Mouse (Mus musculus): ENCODE measurements at regions not wholly inside any gene's neighbourhood (a gene's known extent, or its start where the extent isn't known, plus 50 kb on each side); places are given as distances from the start of the nearest gene placed in this dataset.
"Not testable (repeated sequence)": the region's sequence is repeated elsewhere in the genome, so short reads cannot be mapped to it uniquely, and the experiment has no call there.

DNA sequence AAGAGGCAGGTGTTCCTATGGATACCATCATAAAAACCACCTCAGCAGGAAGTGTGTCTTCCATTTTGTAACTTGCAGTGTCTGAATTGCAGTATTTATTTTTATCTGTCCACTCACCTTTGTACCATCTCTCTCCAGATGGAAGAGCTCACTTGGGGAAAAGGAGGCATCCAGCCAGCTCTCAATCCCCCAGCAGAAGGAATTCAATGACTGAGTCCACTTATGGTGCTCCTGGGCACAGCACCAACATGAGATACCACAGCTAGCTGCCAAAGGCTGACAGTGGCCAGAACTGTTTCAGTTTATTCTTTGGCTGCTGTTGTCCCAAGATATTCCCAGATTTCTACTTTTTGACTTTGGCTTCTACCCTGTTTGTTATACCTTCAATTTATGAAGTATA lies 136.6 kb upstream of the Rps6ka3 start:
- no peaks in the 10 kb centered on the region for H3K36me3 ChIP-seq (replicated peaks)
- no peaks in the 10 kb centered on the region for H3K9me3 ChIP-seq (replicated peaks)
- no peak overlapping the region for H3K4me3 ChIP-seq (replicated peaks)
- H3K4me1 ChIP-seq (replicated peaks) = no peaks in the 10 kb centered on the region
- H3K27ac ChIP-seq (replicated peaks) = no peak overlapping the region
- no peak overlapping the region for H3K9ac ChIP-seq
- H3K27me3 ChIP-seq = no peaks in the 10 kb centered on the region
- no peak overlapping the region for H3K4me2 ChIP-seq
- no peak for ATAC-seq (ENCODE audit: insufficient read depth)

DNA sequence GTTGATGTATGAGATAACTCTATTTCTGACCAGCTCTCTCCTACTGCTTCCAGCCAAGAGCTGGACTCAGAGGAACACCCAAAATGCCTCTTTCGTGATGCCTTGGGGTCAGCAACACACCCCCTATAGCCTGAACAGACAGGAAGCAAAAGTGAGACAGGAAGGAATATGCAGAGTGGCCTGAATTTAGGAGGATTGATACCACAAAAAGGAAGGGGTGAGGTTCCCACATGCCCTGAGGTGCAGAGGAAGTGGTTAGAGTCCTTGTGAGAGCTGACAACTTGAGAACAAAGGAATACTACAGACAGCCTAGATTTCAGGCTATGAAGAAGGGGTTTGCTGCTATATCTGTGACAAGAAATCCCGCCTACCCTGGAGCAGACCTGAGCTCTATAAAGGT lies 129.6 kb upstream of the Rps6ka3 start:
- Histone ChIP-seq H3K36me3 (replicated peaks) (no peaks in the 10 kb centered on the region), H3K9ac (no peak overlapping the region), H3K4me3 (replicated peaks) (no peak overlapping the region), H3K4me2 (no peak overlapping the region), H3K27ac (replicated peaks) (no peak overlapping the region), H3K4me1 (replicated peaks) (no peaks in the 10 kb centered on the region), H3K27me3 (no peaks in the 10 kb centered on the region), H3K9me3 (replicated peaks) (no peaks in the 10 kb centered on the region)
- no peak for ATAC-seq (ENCODE audit: insufficient read depth)
- WGBS (ENCODE audit: insufficient replicate concordance) = 13% methylated on average over 2 of the region's 2 CpGs

DNA sequence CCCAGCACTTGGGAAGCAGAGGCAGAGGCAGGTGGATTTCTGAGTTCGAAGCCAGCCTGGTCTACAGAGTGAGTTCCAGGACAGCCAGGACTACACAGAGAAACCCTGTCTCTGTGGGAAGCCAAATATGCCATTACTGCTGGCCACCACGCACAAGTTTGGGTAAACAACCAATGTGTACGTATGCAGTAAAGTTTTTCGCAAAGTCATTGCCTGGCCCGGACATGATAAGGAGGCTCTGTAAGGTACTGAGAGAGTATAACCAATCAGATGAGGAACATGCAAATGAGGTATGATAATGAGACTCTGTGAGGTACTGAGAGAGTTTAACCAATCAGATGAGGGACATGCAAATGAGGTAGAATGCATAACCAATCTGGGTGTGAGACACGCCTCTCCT lies 99.5 kb upstream of the Rps6ka3 start:
- ATAC-seq (ENCODE audit: insufficient read depth) = peak; percentile 40; the same call in 1 of the 2 replicates
- not testable (repeated sequence) for H3K4me2 ChIP-seq; H3K9ac ChIP-seq; H3K9me3 ChIP-seq (replicated peaks); H3K27ac ChIP-seq (replicated peaks); H3K4me3 ChIP-seq (replicated peaks); H3K4me1 ChIP-seq (replicated peaks); H3K36me3 ChIP-seq (replicated peaks); H3K27me3 ChIP-seq
- 57% methylated on average over 6 of the region's 6 CpGs for WGBS (ENCODE audit: insufficient replicate concordance)

DNA sequence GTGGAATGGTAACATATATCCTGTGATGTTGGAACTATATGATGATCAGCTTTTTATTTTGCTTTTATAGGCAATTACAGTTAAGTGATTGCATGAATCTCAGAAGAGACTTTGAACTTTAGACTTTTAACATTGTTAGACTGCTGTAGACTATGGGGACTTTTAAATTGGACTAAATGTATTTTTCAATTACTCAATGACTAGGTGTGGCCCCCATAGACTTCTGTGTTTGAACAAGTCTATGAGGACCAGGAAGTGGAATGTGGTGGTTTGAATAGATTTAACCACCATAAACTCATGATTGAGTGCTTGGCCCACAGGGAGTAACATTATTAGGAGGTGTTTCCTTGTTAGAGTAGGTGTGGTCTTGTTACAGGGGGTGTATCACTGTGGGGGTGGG lies 93.9 kb upstream of the Rps6ka3 start:
- H3K4me2 ChIP-seq = no peak overlapping the region
- no peak overlapping the region for H3K9ac ChIP-seq
- no peaks in the 10 kb centered on the region for H3K36me3 ChIP-seq (replicated peaks)
- no peaks in the 10 kb centered on the region for H3K9me3 ChIP-seq (replicated peaks)
- no peak overlapping the region for H3K4me3 ChIP-seq (replicated peaks)
- ATAC-seq (ENCODE audit: insufficient read depth) = no peak
- H3K27me3 ChIP-seq = no peaks in the 10 kb centered on the region
- H3K27ac ChIP-seq (replicated peaks) = no peak overlapping the region
- H3K4me1 ChIP-seq (replicated peaks) = no peaks in the 10 kb centered on the region

DNA sequence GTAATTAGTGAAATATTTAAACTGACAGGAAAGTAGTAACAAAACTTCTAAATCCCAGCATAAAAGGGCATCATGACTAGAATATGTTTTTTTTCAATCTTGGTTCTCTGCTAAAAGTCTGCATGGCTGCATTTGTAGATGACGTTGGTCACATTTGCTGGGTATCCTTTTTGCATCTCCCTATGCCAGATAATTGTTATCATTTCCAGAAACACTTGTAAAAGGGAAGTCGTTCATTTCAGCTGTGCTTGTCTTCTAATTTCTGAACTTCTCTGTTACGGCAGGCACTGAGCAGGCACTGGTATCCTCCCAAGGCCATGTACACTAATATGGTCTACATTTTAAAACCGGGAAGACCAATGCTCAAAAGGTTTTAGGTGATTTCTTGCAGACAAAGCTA lies 69.6 kb upstream of the Rps6ka3 start:
- Histone ChIP-seq H3K36me3 (replicated peaks) (no peaks in the 10 kb centered on the region), H3K4me3 (replicated peaks) (no peak overlapping the region), H3K4me1 (replicated peaks) (no peaks in the 10 kb centered on the region), H3K4me2 (no peak overlapping the region), H3K27ac (replicated peaks) (no peak overlapping the region), H3K27me3 (no peaks in the 10 kb centered on the region), H3K9me3 (replicated peaks) (no peaks in the 10 kb centered on the region), H3K9ac (no peak overlapping the region)
- 34% methylated on average over 4 of the region's 4 CpGs for WGBS (ENCODE audit: insufficient replicate concordance)
- no peak for ATAC-seq (ENCODE audit: insufficient read depth)

DNA sequence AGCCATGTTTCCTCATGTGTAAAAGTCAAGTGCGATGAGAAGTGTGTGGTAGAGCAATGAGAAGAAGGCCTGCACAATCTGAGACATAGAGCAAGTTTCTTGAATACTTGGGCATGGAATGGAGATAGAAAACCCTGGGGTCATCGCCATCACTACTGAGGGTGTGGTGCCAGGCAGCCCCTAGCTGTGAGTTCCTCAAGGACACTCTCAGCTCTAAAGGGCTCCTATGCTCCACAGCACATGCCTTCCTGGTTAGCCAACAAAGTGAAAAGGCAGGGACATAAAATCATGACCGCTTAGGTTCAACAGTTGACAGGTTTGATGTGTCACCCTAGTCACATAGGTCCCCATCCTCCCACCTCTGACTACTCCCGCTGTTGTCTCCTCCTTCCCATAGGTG lies 66.8 kb upstream of the Rps6ka3 start:
- H3K4me1 ChIP-seq (replicated peaks) = no peaks in the 10 kb centered on the region
- H3K9me3 ChIP-seq (replicated peaks) = no peaks in the 10 kb centered on the region
- H3K36me3 ChIP-seq (replicated peaks) = no peaks in the 10 kb centered on the region
- 63% methylated on average over 4 of the region's 4 CpGs for WGBS (ENCODE audit: insufficient replicate concordance)
- H3K27me3 ChIP-seq = no peaks in the 10 kb centered on the region
- no peak overlapping the region for H3K27ac ChIP-seq (replicated peaks)
- no peak overlapping the region for H3K4me3 ChIP-seq (replicated peaks)
- no peak for ATAC-seq (ENCODE audit: insufficient read depth)
- H3K4me2 ChIP-seq = no peak overlapping the region
- H3K9ac ChIP-seq = no peak overlapping the region

DNA sequence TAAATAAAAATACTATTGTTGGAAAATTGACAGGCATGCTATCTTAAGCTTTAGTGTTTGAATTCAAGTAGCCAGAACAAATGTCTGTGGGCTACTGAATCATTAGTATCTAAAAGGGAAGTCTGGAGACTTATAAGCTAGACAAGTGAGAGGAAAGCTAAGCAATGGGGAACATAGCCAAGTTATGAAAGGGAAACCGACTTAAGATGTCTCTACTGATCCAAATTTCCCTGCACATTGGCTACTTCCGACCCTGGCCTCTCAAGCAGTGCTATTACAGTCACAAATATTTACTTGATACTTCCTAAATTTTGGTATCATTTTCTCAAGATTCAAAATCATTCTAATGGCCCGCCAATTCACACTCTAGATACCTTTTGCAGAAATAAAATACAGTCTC lies 65.4 kb upstream of the Rps6ka3 start:
- H3K36me3 ChIP-seq (replicated peaks) = no peaks in the 10 kb centered on the region
- H3K27me3 ChIP-seq = no peaks in the 10 kb centered on the region
- H3K27ac ChIP-seq (replicated peaks) = no peak overlapping the region
- H3K4me1 ChIP-seq (replicated peaks) = no peaks in the 10 kb centered on the region
- 40% methylated on average over 3 of the region's 3 CpGs for WGBS (ENCODE audit: insufficient replicate concordance)
- no peak overlapping the region for H3K4me2 ChIP-seq
- H3K9me3 ChIP-seq (replicated peaks) = no peaks in the 10 kb centered on the region
- ATAC-seq (ENCODE audit: insufficient read depth) = no peak
- no peak overlapping the region for H3K9ac ChIP-seq
- no peak overlapping the region for H3K4me3 ChIP-seq (replicated peaks)

DNA sequence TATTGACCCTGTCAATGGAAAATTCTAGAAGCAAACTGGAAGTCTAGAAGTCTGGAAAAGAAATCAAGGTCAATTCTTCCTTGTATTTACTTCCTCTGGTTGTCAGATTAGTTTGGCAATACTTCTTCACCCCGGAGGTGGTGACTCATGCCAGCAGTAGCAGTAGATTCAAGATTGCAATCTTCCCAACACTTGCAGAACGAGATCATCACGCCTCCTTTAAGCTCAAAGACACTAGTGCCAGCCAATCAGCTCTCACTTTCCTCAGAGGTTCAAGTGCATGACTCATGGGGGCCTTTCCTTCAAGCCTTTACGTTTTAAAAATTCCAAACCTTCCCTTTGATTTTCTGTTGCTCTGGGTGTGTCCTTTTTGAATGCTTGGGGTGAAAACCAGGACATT lies 64.9 kb upstream of the Rps6ka3 start:
- no peak for ATAC-seq (ENCODE audit: insufficient read depth)
- WGBS (ENCODE audit: insufficient replicate concordance) = 24% methylated on average over 4 of the region's 4 CpGs
- no peak overlapping the region for H3K4me2 ChIP-seq

DNA sequence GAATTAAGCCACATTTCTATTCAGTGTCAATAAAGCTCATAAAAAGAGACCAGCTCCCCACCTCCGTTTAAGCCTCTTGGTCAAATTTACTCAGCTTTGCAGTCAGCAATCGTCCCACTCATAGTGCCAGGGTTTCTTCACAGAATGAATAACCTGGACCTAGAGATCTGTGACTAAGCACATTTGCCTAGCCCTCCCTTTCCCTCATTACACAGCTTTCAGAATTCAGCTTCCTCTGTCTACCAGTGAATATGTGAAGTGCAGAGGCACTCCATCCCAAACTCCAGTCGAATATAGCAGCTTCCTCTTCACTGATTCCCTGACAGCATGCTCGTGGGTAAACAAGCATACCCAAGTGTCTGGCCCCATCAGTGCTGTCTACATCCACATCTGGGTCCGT lies 54.3 kb upstream of the Rps6ka3 start:
- H3K4me1 ChIP-seq (replicated peaks) = no peaks in the 10 kb centered on the region
- WGBS (ENCODE audit: insufficient replicate concordance) = 33% methylated on average over 5 of the region's 5 CpGs
- H3K4me3 ChIP-seq (replicated peaks) = no peak overlapping the region
- no peak for ATAC-seq (ENCODE audit: insufficient read depth)
- H3K9me3 ChIP-seq (replicated peaks) = no peaks in the 10 kb centered on the region
- H3K4me2 ChIP-seq = no peak overlapping the region
- H3K9ac ChIP-seq = no peak overlapping the region
- no peaks in the 10 kb centered on the region for H3K27me3 ChIP-seq
- no peak overlapping the region for H3K27ac ChIP-seq (replicated peaks)
- H3K36me3 ChIP-seq (replicated peaks) = no peaks in the 10 kb centered on the region

More for the DNA sequence above, 64.9 kb upstream of the Rps6ka3 start:
- Histone ChIP-seq H3K9me3 (replicated peaks) (no peaks in the 10 kb centered on the region), H3K27me3 (no peaks in the 10 kb centered on the region), H3K9ac (no peak overlapping the region), H3K27ac (replicated peaks) (no peak overlapping the region), H3K4me3 (replicated peaks) (no peak overlapping the region), H3K4me1 (replicated peaks) (no peaks in the 10 kb centered on the region), H3K36me3 (replicated peaks) (no peaks in the 10 kb centered on the region)

DNA sequence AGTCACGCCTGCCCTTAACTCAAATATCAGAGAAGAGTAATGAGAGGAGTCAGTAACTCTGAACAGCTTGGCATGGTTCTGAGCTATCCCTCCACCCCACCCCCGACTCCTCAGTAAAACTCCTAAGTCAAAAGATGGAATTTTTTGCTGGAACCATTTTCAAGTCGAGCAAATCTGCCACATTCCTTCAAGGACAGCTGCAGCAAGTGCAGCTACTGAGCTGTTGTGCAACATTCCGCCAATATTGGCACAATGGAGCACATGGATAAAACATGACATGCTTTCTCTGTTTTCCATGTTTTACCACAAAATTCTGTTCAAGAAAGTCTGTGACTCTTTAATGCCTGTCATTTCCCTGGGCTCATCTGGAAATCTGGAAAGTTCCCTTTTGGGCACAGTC lies 53.1 kb upstream of the Rps6ka3 start:
- WGBS (ENCODE audit: insufficient replicate concordance) = 41% methylated on average over 4 of the region's 4 CpGs
- no peak for ATAC-seq (ENCODE audit: insufficient read depth)
- Histone ChIP-seq H3K4me1 (replicated peaks) (no peaks in the 10 kb centered on the region), H3K27me3 (no peaks in the 10 kb centered on the region), H3K9ac (no peak overlapping the region), H3K4me2 (no peak overlapping the region), H3K9me3 (replicated peaks) (no peaks in the 10 kb centered on the region), H3K36me3 (replicated peaks) (no peaks in the 10 kb centered on the region), H3K4me3 (replicated peaks) (no peak overlapping the region), H3K27ac (replicated peaks) (no peak overlapping the region)

DNA sequence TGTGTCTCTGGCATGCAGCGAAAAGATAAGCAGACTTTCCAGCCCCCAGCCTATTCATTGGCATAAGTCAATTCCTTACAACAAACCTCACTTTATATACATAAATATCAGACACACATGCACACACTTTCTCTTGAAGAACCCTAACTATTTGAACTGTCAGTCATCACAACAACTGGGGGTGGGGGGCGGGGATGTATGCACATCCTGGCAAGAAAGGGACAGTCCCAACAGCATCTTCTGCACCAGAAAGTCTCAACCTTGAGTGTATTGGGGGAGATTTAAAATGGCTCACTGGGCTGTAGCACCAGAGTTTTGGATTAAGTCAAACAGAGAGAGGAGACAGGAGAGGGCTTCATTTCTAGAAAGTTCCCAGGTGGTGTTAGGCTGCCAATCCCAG lies 50.4 kb upstream of the Rps6ka3 start:
- 66% methylated on average over 2 of the region's 2 CpGs for WGBS (ENCODE audit: insufficient replicate concordance)
- Histone ChIP-seq H3K27me3 (no peaks in the 10 kb centered on the region), H3K4me1 (replicated peaks) (no peaks in the 10 kb centered on the region), H3K36me3 (replicated peaks) (no peaks in the 10 kb centered on the region), H3K9ac (no peak overlapping the region), H3K4me2 (no peak overlapping the region), H3K9me3 (replicated peaks) (no peaks in the 10 kb centered on the region), H3K4me3 (replicated peaks) (no peak overlapping the region), H3K27ac (replicated peaks) (no peak overlapping the region)
- no peak for ATAC-seq (ENCODE audit: insufficient read depth)
